Mouse (Mus musculus): ENCODE measurements around the gene Lingo2.

Lingo2 gene

DNA sequence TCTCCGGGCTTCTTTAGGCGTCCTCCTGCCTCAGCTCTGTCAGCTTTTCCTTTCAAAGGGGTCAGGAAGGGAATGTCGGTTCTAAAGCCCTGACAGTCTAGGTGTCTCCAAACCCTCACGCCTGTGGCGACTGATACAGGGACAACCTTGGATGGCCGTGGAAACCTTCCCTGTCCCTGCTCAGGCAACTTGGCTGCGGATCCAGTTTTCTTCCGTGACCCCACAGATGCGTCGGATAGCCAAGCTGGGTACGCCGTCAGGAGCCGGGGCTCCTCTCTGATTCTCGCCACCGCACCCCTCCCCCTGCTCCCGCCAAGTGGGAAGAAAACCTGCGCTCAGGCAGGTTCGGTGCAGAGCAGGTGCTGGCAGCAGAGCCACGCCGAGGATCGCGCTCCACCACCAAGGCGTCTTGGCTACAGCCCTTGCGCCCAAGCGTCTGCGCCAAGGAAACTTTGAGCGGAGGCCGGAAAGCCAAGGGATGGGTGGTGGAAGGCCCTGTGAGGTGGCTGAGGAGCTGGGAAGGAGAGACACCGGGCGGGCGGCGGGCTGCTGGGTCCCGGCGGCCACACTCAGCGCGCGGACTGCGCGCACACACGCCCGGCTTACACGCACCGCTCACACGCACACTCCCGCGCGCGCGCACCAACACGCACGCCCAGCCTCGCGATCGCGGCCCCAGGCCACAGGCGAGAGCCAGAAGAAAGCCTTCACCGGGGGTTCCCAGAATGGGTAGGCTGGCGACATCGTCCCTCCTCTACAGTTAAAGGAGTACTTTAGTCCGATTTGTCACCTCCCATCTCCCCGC is at the start of gene Lingo2:
Gene Lingo2, minus strand, starts transcription at position 598 of the 805 bp plus-strand sequence.
- DNase-seq (ENCODE audit: low spot score in 2 of 2) = peak; percentile 42 to 54

DNA sequence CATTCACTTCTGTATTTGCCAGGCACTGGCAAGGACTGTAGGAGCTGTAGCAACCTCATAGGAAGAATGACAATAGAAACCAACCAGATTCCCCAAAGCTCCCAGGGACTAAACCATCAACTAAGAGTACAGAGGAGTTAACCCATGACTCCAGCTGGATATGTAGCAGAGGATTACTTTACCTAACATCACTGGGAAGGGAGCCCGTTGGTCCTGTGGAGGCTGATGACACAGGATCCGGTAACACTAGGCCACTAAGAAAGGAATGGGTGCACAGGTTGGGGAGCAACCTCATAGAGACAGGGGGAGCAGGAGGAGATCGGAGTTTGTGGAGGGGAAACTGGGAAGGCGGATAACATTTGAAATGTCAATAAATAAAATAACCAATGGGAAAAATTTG is 21.8 kb upstream of the Lingo2 start:
- no peak for DNase-seq (ENCODE audit: low spot score in 2 of 2)

DNA sequence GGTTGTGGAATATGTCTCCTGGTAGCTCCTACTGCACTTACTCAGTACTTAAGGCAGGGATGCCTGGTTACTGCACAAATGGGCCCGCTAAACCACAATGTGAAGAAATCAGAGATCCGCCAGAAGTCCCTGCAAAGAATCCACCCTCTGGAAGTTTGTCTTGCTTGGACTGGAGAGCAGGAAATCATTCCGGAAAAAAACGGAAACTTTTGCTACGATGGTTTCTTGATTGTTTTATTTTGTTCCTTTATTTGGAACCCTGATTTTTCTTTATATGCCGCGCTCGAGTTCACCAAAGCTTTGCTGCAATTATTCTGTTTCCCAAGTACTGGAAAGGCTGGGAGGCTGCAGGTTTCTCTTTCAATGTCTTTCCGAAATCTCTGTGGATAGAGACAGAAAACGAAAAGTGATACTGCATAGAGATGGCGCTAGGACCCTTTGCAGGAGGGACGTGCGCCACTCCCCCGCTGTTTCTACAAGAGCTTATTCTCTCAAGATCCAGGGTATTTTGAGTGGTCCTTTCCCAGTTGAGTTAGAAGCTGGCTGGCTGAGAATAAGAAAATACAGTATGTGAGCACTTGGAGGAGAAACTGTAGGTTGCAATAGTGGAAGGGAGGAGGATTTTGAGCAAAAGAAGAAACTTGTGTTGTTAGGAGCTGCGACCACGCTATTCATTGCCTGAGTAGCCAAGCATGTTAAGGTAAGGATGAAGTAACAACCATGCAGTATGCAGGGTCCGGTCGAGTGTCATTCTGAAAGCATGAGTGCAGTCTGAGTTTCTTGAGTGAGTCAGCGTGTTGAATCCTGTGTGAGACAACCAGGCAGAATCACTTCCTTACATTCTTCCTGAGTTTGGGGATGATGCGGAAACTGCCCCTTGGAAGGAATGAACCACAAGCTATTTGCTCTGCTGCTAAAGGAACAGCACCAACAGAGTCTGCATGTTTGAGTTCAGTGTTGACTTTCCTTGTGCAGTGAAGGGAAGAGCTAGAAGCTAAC is 1.2 kb upstream of the Lingo2 start:
- DNase-seq (ENCODE audit: low spot score in 2 of 2) = peak; percentile 29 to 40

DNA sequence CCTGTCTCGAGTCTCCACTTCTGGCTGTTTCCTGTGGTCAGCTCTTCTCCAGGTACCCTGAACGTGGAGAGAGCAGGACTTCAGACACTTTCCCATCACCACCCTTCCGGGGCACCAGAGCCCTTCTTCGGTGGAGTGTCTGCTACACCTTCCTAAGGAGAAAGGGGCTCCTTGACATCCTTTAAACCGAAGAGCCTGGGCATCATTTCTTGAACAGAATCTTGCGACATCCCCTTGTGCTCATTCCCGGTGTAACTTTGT is 338 bp upstream of the Lingo2 start:
- DNase-seq (ENCODE audit: low spot score in 2 of 2) = no peak

DNA sequence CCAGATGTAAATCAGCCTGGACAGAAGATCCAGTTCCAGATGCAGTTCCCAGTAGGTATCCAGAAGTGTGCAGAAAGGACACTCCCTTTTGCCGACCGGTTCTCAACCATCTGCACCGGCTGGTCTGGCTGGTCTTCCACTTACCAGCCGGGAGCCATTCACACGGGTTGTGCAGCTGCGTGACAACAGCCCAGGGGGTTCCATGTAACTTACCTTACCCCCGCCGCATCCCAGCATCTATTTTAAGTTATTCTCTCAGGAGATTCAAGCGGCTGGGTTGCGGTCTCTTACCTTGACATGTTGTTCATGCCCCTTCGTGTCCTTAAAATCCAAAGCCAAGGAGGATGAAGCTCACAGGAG is 777 bp downstream of the Lingo2 start:
- peak; percentile 8 to 23 for DNase-seq (ENCODE audit: low spot score in 2 of 2)

DNA sequence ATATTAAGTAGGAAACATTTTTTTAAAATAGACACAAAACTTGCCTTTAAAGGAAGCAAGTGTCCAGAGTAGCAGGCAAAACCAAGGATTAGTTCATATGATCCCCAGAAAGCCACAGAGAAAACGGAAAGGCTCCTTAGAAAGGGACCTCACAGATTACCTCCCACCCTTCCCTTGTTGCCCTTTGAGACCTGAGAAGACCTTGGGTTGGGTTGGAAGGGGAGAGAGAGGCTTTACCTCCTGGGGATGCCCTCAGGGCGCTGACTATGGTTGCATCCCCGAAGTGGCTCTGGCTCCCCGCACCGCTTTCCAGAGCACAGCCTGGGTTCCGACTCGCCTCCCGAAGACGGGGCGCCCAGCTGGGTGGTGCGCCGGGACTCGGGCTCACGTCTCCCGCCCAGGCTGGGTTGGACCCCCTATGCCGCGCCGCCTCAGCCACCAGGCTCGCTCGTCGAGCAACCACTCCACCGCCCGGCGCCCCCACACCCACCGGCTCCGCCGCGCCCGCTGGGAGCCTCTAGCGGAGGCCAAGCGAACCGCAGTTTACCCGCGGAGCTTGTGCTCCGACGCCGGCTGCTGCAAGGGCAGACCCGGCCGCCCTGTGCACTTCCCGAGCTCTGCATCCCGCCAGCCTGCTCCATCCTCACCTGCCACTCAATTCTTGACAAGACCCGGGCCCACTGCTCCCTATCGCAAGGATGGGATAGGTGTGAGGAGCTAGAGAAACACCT is 1.4 kb downstream of the Lingo2 start:
- peak; percentile 60 to 67 for DNase-seq (ENCODE audit: low spot score in 2 of 2)

DNA sequence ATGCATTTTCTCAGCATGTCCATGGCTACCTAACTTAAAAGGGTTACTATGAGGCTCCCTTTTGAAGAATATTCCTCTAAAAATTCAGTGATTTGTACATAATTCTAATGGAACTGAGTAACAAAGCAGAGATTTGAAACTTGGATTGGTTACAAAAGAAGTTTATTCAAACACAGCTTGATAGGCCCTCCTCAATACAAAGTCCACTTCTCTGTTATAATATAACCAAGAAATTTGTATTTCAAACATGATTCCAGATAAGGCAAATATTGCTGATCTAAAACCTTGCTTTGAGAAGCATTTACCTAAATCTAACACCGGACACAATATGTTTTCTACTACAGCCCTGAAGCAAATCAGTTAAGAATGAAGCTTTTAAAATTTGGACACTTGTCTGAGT is 60.7 kb downstream of the Lingo2 start:
- no peak for DNase-seq (ENCODE audit: low spot score in 2 of 2)

DNA sequence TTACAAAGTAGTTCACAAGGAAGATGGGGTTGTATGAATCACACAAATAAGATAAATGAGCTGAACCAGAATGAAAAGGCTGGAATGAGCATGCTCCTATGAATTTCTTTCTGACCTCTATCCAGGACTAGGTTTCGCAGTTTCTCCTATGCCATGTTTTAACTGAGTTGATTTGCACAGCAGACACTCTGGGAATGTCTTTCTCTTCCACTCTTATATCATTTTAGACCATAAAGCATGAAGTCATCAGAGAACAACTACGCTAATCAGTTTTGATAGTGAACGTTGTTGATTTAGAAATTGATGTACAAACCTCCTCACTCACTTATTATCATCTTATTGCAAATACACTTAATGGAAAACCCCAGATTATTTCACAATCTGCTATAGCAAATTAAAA is 61.2 kb downstream of the Lingo2 start:
- DNase-seq (ENCODE audit: low spot score in 2 of 2) = no peak

DNA sequence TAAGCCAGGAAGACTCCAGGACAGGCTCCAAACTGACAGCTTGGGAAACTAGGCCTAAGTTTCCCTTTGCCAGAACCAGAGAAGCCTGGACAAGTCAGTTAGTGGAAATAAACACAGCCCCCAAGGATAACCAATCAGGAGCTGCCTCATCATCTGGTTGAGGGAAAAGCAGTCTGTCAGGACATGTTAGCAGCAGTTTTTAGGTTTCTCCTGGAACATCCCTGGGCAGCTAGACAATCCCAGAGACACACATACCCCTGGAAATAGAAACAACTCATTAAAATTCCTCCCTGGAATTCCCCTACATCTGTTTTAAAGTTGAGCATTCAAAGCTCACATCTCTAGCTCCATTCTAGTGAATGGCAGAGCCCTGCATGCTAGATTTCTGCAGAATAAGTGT is 76.8 kb downstream of the Lingo2 start:
- DNase-seq (ENCODE audit: low spot score in 2 of 2) = peak in 1 of 2 experiments; percentile 47

DNA sequence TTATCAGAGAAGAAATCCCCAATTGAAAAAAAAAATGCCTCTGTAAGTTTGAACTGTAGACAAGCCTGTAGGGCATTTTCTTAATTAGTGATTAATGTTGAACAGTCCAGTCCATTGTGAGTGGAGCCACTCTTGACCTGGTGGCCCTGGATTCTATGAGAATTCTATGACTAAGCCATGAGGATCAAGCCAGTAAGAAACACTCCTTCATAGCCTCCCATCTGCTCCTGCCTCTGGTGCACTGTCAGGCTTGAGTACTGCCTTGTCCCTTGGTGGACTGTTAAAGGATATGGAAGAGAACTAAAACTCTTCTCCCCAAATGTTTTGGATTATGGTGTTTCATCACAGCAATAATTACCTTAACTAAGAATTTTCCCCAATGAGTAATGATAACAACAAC is 126.6 kb downstream of the Lingo2 start:
- no peak for DNase-seq (ENCODE audit: low spot score in 2 of 2)

DNA sequence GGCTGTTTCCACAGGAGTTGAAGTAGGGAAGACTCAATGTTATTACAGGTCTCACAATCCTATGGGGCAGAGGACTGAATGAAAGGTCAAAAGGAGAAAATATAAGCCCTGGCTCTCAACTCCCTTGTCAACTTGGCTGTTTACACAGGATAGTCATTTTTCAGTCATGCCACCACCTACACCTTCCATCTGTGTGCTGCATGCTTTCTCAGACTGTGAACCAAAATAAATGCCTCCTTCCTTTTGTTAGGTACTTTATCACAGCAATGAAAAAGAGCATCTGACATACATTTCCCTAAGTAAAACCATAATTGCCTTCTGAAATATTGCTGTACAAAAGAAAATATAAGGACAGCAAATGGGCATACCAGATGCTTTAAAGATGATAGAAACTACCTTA is 129.6 kb downstream of the Lingo2 start:
- peak in 1 of 2 experiments; percentile 28 for DNase-seq (ENCODE audit: low spot score in 2 of 2)

DNA sequence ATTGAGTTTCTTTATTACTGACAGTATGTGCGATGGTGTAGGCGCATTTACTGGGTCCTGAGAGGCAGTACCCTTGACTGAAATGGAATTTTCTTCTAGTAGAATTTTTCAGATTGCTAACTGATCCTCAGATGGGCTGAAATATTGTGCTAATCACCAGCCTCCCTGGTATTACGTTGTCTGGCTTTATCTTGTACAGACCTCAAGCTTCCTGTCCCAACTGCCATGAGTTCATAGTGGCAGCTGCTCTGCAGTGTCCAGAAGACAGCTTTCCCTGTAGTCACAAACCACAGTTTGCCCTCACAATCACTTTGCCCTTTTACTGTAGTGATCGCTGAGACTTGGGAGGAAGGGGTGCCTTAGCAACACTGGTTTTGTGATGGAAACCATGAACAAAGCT is 176.5 kb downstream of the Lingo2 start:
- DNase-seq (ENCODE audit: low spot score in 2 of 2) = no peak

DNA sequence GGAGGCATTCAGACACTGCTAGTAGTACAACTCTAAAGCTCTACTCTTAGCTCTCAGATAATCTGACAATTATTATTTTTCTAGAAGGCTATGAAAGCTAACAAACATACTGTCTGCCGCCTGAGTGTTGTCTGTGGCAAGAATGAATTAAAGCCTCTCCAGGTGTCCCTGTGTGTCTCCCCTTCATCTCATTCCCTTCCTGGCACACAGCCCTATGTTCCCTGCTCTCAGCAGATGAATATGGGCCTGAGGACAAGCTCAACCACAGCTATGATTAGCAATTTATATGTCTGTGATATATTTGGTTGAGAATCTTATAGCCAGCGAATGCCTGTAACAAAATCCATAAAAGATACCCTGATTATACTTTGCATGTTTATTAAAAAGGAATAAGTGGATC is 220.9 kb downstream of the Lingo2 start:
- no peak for DNase-seq (ENCODE audit: low spot score in 2 of 2)

DNA sequence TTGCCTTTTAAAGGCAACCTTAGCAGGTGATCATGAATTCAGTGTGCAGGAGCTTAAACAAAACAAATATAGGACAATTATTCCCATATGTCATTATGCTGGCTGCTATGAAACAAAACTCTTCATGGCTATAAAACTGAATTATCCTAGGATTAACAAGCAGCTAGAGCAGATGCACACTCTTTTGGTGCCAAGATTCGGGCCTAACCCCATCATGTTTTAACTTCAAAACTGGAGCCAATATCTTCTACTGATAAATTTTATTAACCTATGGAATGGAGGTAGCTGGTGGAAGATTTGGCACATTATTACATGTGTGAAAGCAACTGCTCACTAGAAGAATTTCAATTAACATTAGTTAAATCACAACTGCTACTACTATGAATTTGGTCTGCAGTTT is 235.1 kb downstream of the Lingo2 start:
- DNase-seq (ENCODE audit: low spot score in 2 of 2) = no peak

DNA sequence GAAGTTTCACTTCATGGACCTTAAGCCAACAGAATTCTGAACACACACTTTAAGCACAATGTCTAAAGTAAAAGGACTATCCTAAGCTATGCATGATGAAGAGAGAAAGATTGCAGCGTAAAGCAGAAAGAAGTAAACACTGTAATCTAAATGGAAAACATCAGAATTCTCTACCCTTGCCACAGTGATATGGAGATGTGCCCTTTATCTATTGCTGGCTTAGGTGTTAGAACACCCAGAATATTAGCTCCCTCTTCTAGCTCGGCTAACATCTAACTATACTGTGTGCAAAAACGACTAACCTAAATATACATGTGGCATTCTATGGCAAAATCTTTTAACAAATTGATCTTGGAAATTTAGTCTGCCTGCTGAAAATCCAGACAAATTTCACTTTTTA is 252.7 kb downstream of the Lingo2 start:
- DNase-seq (ENCODE audit: low spot score in 2 of 2) = no peak

DNA sequence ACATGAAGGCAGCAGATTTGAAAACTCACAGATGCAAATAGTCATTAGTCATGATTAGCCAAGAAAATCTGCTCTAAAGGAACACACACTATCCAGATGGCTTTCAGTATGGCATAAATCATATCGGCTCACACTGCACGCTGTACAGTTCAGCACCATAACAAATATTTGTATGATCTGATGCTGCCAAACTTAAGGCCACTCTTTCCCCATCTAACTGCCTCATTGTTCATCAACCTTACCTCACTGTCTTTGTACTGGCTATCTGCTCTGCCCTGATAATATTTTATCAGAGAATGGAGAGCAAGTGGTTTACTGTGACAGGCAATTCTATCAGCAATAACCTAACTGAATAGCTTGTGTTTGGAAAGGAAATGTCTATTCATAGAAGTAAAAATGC is 254.7 kb downstream of the Lingo2 start:
- DNase-seq (ENCODE audit: low spot score in 2 of 2) = no peak

DNA sequence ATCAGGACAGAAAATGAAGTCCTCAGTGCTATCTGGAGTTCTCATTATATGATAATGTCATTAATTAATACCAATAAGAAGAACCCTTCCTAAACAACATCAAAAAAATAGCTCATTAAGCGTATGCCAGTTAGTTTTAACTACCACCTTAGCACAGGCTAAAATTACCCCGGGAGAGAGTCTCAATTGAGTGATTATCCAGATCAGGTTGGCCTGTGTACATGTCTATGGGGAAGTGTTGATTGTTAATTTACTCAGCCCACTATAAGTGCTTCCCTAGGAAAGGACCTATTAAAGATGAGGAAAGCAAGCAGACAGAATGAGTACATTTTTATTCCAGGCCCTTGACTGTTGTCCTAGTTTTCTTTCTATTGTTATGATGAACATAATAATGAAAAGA is 291.6 kb downstream of the Lingo2 start:
- no peak for DNase-seq (ENCODE audit: low spot score in 2 of 2)

DNA sequence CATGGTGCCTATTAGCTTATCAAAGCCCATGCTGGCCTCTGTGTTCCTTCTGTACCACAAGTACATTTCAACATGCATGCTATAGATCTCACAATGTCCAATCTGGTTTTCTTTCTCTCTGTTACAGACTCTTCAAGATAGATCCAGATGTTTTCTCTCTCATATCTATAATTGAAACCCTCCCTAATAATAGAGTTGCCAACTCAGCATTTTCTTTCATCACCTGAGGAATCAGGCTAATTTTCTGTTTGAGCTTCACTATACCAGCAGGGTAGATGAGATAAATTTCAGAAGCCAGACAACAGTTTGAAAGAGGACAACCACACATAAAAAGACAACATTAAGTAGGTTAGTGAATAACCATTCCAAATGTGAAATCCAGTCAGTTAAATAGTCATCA is 303.8 kb downstream of the Lingo2 start:
- DNase-seq (ENCODE audit: low spot score in 2 of 2) = no peak

DNA sequence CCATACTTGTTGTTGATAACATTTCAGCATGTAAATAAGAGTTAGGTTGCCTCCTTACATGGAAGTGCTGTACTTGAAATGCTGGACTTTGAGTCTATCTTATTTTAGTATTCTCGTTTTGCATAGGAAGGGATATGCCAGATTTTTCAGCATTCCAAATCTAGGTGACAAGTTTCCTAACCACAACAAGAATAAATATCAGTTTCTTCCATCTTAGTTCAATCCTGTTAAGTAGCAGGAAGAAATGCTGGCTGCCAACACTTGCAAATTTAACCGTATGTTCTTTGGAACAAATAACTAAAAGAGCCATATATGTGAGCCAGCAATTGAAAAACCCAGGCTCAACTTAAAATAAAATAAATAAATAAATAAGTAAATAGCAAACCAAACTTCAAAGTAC is 315.9 kb downstream of the Lingo2 start:
- DNase-seq (ENCODE audit: low spot score in 2 of 2) = no peak

DNA sequence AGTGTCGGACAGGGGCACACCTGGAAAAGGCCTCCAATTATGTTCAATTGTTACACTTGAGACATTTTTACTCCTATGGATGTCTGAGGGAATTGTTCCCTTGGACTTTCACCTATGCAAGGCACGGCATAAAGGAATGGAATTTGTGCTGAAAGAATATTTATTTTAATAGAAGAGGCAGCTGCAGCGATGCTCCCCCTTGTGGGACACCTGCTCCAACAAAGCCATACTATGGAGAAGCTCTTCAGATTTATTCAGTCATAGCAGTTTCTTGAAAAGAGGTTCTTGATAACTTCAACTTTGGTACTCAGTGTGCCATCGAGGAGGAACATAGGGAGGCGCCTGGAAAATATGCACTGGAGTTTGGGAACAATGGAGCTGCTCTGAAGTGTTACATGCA is 374.7 kb downstream of the Lingo2 start:
- DNase-seq (ENCODE audit: low spot score in 2 of 2) = no peak

DNA sequence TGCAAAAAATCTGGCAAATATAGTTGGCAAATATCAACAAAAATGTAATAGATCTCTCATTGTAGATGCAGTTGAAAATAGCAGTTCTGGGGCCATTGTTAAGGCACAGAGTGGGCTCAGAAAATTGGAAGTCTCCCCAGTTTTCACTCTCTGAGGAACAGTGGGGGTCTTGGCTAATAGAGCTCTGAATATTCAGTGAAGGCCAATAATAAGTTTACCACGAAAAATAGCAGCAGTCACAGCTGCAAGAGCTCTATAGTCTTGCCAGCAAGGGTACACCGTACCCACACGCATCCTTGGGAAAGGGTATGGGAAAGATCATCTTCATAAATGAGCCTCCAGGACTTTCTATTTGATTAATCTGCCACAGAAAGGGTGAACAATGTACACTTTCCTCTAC is 375.3 kb downstream of the Lingo2 start:
- no peak for DNase-seq (ENCODE audit: low spot score in 2 of 2)

DNA sequence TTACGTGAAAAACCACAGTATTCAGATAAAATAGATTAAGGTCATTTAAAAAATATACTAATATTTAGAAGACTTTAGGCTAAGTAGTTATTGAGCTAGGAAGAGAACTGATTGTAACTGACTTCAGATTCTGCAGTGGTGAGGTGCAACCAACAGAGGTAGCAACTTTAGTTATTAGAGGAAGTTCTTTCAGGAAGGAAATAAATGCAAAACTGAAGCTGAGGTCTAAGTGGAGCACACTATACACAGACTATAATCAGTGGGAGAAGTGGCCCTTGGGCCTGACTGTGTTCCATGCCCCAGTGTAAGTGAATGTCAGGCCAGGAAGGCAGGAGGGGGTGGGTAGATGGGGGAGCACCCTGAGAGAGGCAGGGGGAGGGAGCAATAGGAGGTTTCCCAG is 385.0 kb downstream of the Lingo2 start:
- no peak for DNase-seq (ENCODE audit: low spot score in 2 of 2)
